Mouse (Mus musculus): Measurements from ENCODE around the gene Cnn2.
"Not testable (repeated sequence)": the region's sequence is repeated elsewhere in the genome, so short reads cannot be mapped to it uniquely, and the experiment has no call there.

Cnn2 gene

GRCm38 (mm10) chr10:79988506-79989271 lies at the start of gene Cnn2:
Gene Cnn2, plus strand, starts transcription at chr10:79988584.
- DNase-seq (ENCODE audit: inconsistent ontology term): peak; percentile 86

DNA sequence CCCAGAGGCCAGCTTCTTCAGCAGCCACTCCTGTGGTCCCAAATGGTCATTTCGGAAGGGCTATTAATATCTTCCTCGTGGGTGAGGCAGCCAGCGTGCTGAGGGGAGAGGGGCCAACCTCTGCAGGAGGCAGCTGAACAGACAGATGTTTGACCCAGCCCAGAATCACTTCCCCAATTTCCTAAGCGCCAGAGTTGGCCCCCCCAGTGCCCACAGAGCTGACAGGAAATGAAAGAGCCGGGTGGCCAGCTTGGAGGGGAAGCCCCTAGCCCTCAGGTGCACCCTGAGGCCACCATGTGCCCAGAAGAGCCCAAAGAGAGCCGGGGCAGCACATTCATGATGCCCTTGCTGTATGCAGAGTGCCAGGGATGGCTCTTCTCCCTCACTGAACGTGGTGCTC lies 47.6 kb upstream of the Cnn2 start:
- DNase-seq (ENCODE audit: inconsistent ontology term): no peak

DNA sequence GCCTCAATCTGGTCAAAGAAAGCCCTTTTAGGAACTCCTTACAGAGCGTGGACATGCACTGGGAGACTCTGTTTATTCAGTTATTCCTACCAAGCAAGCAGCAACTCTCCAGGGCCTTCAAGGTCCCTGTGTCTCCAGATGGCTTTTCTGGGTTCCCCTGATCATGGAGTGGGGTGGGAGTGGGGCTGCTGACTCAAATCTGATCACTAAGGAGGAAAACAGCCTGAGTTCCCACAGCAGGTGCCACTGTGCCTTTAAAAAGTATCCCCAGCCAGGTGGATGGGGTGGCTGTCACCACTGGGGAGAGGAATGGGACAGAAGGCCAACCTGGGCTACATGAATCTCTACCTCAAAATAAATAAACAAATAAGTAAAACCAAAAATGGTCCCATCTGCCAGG lies 45.4 kb upstream of the Cnn2 start:
- DNase-seq (ENCODE audit: inconsistent ontology term): no peak

DNA sequence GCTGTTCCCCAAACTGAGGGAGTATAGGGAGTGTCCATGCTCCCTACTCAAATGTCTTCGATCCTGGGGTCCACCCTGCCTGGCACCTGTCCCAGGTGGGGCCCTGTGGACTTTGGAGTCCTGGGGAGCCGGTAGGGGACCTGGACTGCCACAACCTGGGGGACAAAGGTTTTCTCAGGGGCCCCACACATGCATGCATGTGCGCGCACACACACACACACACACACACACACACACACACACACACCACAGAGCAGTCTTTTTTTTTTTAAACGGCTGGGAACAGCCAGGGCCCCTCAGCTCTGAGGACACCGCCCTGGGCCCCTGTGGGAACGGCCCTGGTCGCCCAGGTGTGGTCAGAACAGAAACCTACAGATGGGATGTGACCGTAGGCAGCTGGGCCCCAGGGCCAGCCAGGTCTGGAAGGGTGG lies 44.9 kb upstream of the Cnn2 start:
- no peak for DNase-seq (ENCODE audit: inconsistent ontology term)

- DNase-seq (ENCODE audit: inconsistent ontology term): peak; percentile 78
Measured at GRCm38 (mm10) chr10:79945507-79946234, 42.7 kb upstream of the Cnn2 start.

DNA sequence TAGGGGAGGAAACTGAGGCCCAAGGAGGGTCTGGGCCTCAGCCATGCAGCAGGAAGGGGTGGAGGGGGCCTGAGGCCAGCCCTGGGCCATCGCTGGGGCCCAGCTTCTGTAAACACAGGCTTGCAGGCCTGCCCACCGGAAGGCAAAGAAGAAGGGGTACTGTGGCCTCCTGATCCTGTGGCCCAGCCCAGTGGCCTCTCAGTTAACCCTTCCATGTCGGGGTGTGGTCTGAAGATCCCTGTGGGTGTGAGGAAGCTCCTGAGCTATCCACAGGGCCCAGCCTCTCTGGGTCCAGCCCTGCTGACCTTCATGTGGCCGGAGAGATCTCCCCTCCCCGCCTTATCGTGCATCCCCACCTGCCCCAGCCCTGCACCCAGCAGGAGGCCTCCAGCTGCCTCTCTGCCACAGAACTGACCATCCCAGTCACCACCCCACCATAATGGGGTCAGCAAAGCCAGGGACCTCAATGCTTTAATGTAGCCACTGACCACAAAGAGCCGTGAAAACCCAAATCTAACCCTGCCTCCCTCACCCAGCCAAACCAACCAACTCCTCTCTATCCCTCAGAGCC lies 41.5 kb upstream of the Cnn2 start:
- no peak for DNase-seq (ENCODE audit: inconsistent ontology term)

GRCm38 (mm10) chr10:79947502-79947901 lies 40.9 kb upstream of the Cnn2 start:
- no peak for DNase-seq (ENCODE audit: inconsistent ontology term)

DNA sequence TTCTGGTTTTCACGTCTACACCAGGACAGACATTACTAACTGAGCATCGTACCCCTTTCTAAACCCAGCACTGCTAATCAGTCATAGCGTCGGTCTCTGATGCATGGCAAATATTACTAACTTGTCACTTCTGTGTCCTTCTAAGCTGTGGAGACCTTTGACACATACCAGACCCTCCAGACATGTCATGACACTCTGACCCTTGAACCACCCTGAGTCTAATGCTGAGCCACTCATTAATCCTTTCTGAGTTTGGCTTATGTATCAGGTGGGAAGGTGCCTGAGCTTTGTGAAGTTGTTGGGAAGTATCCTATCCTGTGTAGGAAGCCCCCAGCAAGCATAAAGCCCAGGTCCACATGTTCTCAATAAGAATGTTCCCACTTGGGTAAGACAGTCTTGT lies 38.5 kb upstream of the Cnn2 start:
- no peak for DNase-seq (ENCODE audit: inconsistent ontology term)

GRCm38 (mm10) chr10:79950661-79951060 lies 37.7 kb upstream of the Cnn2 start:
- DNase-seq (ENCODE audit: inconsistent ontology term): no peak

DNA sequence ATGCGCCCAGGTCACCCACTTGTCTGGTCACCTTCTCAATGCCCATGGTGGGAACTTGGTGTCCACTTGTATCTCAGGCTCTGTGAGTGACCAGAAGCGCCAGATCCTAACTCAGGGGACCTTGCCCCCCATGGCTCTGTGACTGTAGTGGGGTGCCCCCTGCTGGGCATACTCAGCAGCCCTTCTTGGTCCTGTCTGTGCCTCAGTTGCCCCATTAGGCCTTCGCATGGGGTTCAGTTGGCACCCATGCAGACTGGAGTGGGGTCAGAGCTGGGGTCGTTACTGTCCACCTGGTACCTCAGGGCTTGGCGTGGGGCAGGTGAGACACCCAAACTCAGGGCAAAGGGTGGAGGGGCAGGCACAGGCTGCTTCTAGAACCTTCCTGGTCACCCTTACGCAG lies 34.4 kb upstream of the Cnn2 start:
- no peak for DNase-seq (ENCODE audit: inconsistent ontology term)

DNA sequence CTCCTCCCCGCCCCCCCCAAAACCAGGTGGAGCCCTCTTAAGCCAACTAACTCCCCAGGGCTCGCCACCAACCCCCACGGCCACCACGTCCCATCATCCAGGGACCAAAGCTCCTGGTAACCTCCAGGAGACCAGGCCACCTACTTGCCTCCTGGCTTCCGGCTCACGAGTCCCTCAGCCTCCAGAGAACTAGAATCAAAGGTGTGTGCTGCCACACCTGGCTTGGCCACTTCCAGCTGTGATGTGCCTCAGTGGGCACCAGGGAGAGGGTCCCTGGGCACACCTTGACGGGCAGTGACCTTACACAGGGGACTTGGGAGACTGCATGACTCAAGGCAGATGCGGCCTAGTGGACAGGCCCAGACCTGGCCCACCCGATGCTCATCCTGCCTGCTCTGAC lies 32.7 kb upstream of the Cnn2 start:
- DNase-seq (ENCODE audit: inconsistent ontology term): no peak

GRCm38 (mm10) chr10:79956643-79957154 lies 31.7 kb upstream of the Cnn2 start:
- DNase-seq (ENCODE audit: inconsistent ontology term): no peak

DNA sequence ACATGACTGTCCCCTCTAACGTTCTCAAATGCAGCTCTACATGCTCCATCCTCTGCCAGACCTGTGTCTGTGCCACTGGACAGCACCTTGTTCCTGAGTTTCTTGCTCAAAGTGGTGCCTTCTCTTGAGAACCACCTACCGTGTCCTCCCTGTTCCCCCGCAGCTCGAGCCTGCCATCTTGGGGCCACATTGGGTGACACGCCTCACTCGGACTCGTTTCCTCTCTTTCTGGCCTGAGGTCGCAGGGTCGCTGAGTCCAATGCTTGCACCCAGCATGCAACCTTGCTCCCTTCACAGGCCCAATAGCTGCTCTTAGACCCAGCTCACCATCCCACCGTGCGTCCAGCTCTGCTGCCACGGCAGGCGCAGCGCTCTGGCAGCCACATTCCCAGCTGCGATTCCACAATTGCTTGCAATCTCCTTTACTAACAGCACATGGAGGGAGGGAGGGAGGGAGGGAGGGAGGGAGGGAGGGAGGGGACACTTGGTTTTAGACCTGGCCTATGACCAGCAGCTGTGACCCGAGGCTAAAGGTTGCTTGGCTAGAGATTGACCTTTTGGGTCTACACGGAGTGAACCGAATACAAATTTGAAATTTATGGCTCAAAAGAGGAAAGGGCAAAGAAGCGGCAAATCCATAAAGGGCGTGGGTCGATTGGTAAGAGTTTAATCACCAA lies 30.1 kb upstream of the Cnn2 start:
- peak; percentile 81 for DNase-seq (ENCODE audit: inconsistent ontology term)

DNA sequence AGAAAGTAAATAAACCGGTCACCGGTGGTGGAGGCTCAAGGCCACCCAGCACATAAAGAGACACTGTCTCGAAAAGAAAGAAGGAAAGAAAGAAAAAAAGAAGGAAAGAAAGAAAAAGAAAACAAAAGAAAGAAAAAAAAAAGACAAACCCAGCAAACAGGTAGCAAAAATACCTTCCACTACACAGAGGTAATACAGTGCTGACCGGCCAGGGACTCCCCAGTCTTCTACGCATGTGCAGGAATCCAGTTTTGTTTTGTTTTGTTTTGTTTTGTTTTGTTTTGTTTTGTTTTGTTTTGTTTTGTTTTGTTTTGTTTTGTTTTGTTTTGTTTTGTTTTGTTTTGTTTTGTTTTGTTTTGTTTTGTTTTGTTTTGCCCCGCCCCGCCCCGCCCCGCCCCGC lies 29.0 kb upstream of the Cnn2 start:
- DNase-seq (ENCODE audit: inconsistent ontology term): not testable (repeated sequence)

- DNase-seq (ENCODE audit: inconsistent ontology term): peak; percentile 98
Measured at GRCm38 (mm10) chr10:79959847-79960601, 28.4 kb upstream of the Cnn2 start, which contains the start of gene Wdr18. Gene Wdr18, plus strand, starts transcription at chr10:79960152.

DNA sequence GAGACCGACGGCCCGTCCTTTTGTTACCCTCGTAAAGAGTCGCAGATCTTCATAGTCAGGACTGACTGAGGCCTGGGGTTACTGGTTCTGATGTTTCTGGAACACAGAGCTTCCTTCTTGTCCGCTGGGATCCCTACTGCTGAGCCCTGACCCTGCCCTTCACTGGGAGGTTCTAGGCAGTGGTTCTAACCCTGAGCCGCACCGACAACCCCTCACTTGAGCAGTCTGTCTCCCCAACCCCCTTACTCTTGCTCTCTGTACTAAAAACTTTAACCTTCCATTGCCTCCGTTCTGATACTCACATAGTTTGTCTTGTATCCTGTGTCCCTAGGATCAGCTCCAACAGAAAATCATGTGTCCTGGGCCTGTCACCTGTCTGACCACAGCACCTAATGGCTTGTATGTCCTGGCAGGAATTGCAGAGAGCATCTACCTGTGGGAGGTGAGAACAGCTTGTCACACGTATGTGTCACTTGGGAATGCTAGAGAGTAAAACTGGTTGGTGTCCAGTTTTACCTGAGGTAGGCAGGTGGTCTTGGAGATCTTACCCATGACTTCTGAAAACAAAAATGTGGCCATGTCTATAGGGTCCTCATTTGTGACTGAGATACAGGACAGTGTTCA lies 27.6 kb upstream of the Cnn2 start:
- no peak for DNase-seq (ENCODE audit: inconsistent ontology term)

DNA sequence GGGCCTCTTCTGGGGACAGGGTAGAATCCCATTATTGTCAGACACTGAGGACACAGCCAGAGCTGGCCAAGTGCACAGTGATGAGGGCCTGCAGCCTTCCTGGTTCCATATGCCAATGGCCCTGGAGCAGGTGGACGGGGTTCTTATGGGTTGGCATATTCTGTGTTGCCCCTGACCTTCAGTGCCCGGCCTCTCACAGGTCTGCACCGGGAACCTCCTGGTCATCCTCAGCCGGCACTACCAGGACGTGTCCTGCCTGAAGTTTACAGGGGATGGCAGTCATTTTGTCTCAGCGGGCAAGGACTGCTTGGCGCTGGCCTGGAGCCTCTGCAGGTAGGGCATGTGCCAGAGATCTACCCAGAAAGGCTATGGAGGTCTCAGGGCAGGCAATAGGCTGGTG lies 23.7 kb upstream of the Cnn2 start:
- no peak for DNase-seq (ENCODE audit: inconsistent ontology term)

- no peak for DNase-seq (ENCODE audit: inconsistent ontology term)
Measured at GRCm38 (mm10) chr10:79965325-79965724, 23.1 kb upstream of the Cnn2 start.

DNA sequence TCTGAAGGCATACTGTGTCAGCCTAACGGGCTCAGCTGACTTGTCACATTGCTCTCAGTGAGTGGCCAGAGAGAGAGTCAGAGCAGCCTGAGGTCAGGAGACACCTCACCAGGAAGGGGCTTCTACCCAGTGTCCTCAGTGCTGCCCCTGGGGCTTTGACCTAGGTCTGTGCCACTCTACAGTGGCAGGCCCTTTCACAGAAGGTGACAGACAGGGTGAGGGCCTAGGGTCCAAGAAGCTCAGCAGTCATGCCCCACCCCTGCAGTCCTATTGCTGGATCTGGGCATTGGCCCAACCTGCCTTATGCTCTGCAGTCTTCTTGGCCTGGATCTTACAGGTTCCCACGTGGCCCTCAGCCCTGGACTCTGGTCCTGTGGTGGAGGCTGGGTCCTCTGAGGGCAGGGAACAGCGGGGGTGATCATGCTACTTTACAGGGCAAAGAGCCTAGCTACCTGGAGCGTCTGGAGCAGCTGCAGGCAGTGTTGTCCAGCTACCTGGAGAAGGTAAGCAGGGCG lies 21.4 kb upstream of the Cnn2 start:
- no peak for DNase-seq (ENCODE audit: inconsistent ontology term)

GRCm38 (mm10) chr10:79968181-79968580 lies 20.2 kb upstream of the Cnn2 start:
- no peak for DNase-seq (ENCODE audit: inconsistent ontology term)

Data from Muller cell, postnatal 12 days (primary cell).